Mouse (Mus musculus) hindbrain, embryonic 13.5 days (tissue): ENCODE measurements around the gene 4930404N11Rik. TPM values are rescaled to one million over a fixed set of nuclear protein-coding genes. Genes with fewer than 3 reads are reported as not detected.

Source experiments
- ATAC-seq: fragments of 200-750 bp; cut with Nextera tagmentation; 2 replicates; pipeline ENCODE4 v1.8.0; 2017; ENCODE audit warnings: moderate TSS enrichment; ENCODE audit not compliant: low FRiP score
- H3K27ac ChIP-seq: fragments of 300-500 bp; sonication (generic); 2 replicates; pipeline ENCODE4 v1.5.1; 2015; ENCODE audit warnings: inconsistent platforms, mild to moderate bottlenecking, moderate library complexity
- H3K27me3 ChIP-seq: fragments of 300-500 bp; sonication (generic); 2 replicates; pipeline ENCODE4 v1.6.1; 2015; ENCODE audit warnings: mild to moderate bottlenecking, inconsistent platforms
- H3K36me3 ChIP-seq: fragments of 300-500 bp; sonication (generic); 2 replicates; pipeline ENCODE4 v1.6.1; 2015; ENCODE audit warnings: mild to moderate bottlenecking, inconsistent platforms
- H3K4me1 ChIP-seq: fragments of 300-500 bp; sonication (generic); replicated peaks from 2 replicates; pipeline ENCODE4 v1.6.1; 2015; ENCODE audit warnings: inconsistent platforms
- H3K4me2 ChIP-seq: fragments of 300-500 bp; sonication (generic); 2 replicates; pipeline ENCODE4 v1.6.1; 2015; ENCODE audit warnings: inconsistent platforms, mild to moderate bottlenecking, moderate library complexity
- H3K4me3 ChIP-seq: fragments of 300-500 bp; sonication (generic); 2 replicates; pipeline ENCODE4 v1.5.1; 2015; ENCODE audit warnings: mild to moderate bottlenecking, inconsistent platforms
- H3K9ac ChIP-seq: fragments of 300-500 bp; sonication (generic); 2 replicates; pipeline ENCODE4 v1.6.1; 2015; ENCODE audit warnings: mild to moderate bottlenecking, inconsistent platforms
- H3K9me3 ChIP-seq: fragments of 300-500 bp; sonication (generic); 2 replicates; pipeline ENCODE4 v1.6.1; 2016; ENCODE audit warnings: inconsistent platforms
- WGBS: fragments of 180-500 bp; shearing (Covaris S2); methylation state at CpG from one replicate; pipeline ENCODE4 v1.1.7; 2015; 5-methylcytosine and 5-hydroxymethylcytosine counted together
- polyA plus RNA-seq: library from polyadenylated mRNA; unstranded; fragments of >200 nt; fragmentation: Nextera tagmentation; extraction: Ambion mirVana; gene quantifications from 2 replicates; pipeline ENCODE4 v1.2.1, GENCODE M21; 2015

4930404N11Rik gene
- 1.0 and 1.1 TPM in 2 replicates for polyA plus RNA-seq

- H3K4me3 ChIP-seq = peak within 1 kb of the TSS; percentile 30; the same call in 1 of the 2 replicates
- H3K27ac ChIP-seq = peak within 1 kb of the TSS; percentile 26; the same call in 1 of the 2 replicates
Measured at GRCm38 (mm10) chr10:81365672-81366476, at the start of gene 4930404N11Rik. 4930404N11Rik (minus strand) TSS chr10:81365816.

GRCm38 (mm10) chr10:81415146-81415545, 49.5 kb upstream of the 4930404N11Rik start:
- WGBS = 82% methylated on average over 5 of the region's 5 CpGs

More at GRCm38 (mm10) chr10:81365672-81366476, at the start of gene 4930404N11Rik:
- Histone ChIP-seq H3K4me1 (peaks cover 42% of the 10 kb centered on the region), H3K9me3 (no peaks in the 10 kb centered on the region), H3K4me2 (peak within 1 kb of the TSS; percentile 52), H3K27me3 (peaks cover 34% of the 10 kb centered on the region), H3K9ac (peak within 1 kb of the TSS; percentile 63), H3K36me3 (peaks cover 65% of the 10 kb centered on the region)
- no peak; the same call in 1 of the 2 replicates for ATAC-seq
- 18% methylated on average over 12 of the region's 12 CpGs for WGBS

GRCm38 (mm10) chr10:81414682-81415081, 49.1 kb upstream of the 4930404N11Rik start:
- no peaks in the 10 kb centered on the region for H3K9me3 ChIP-seq
- H3K9ac ChIP-seq = peak overlapping the region; percentile 56; the same call in 1 of the 2 replicates
- H3K27me3 ChIP-seq = 0 out of 2 replicates have a peak, but pooled peaks cover 8% of the 10 kb centered on the region
- H3K4me3 ChIP-seq = no peak overlapping the region
- H3K27ac ChIP-seq = no peak overlapping the region
- H3K4me2 ChIP-seq = no peak overlapping the region; the same call in 1 of the 2 replicates
- H3K36me3 ChIP-seq = peaks cover 11% of the 10 kb centered on the region
- peaks cover 94% of the 10 kb centered on the region for H3K4me1 ChIP-seq
- ATAC-seq = no peak

More at GRCm38 (mm10) chr10:81415146-81415545, 49.5 kb upstream of the 4930404N11Rik start:
- Histone ChIP-seq H3K4me3 (no peak overlapping the region), H3K9ac (no peak overlapping the region; the same call in 1 of the 2 replicates), H3K4me1 (peaks cover 89% of the 10 kb centered on the region), H3K9me3 (no peaks in the 10 kb centered on the region), H3K36me3 (peaks cover 15% of the 10 kb centered on the region), H3K27me3 (0 out of 2 replicates have a peak, but pooled peaks cover 8% of the 10 kb centered on the region), H3K27ac (peak overlapping the region; percentile 15; the same call in 1 of the 2 replicates), H3K4me2 (no peak overlapping the region)
- no peak for ATAC-seq

GRCm38 (mm10) chr10:81413310-81414261, 48.0 kb upstream of the 4930404N11Rik start:
- no peak for ATAC-seq

GRCm38 (mm10) chr10:81412586-81413309, 47.1 kb upstream of the 4930404N11Rik start:
- WGBS = 79% methylated on average over 16 of the region's 16 CpGs
- H3K9ac ChIP-seq = no peak overlapping the region
- H3K36me3 ChIP-seq = peaks cover 19% of the 10 kb centered on the region
- peak overlapping the region; percentile 77 for H3K27ac ChIP-seq
- ATAC-seq = no peak
- H3K4me2 ChIP-seq = no peak overlapping the region
- H3K4me1 ChIP-seq = peaks cover 99% of the 10 kb centered on the region
- H3K9me3 ChIP-seq = no peaks in the 10 kb centered on the region
- H3K27me3 ChIP-seq = peaks cover 21% of the 10 kb centered on the region
- H3K4me3 ChIP-seq = no peak overlapping the region

More at GRCm38 (mm10) chr10:81413310-81414261, 48.0 kb upstream of the 4930404N11Rik start:
- Histone ChIP-seq H3K27me3 (peaks cover 15% of the 10 kb centered on the region), H3K27ac (no peak overlapping the region), H3K9me3 (no peaks in the 10 kb centered on the region), H3K4me3 (no peak overlapping the region), H3K4me2 (peak overlapping the region; percentile 36), H3K4me1 (peaks cover 99% of the 10 kb centered on the region), H3K9ac (peak overlapping the region; percentile 56; the same call in 1 of the 2 replicates), H3K36me3 (peaks cover 11% of the 10 kb centered on the region)
- 24% methylated on average over 26 of the region's 26 CpGs for WGBS

- H3K4me1 ChIP-seq = peaks cover 99% of the 10 kb centered on the region
- peaks cover 26% of the 10 kb centered on the region for H3K27me3 ChIP-seq
- H3K4me2 ChIP-seq = peak overlapping the region; percentile 13; the same call in 1 of the 2 replicates
- H3K4me3 ChIP-seq = no peak overlapping the region
- peak overlapping the region; percentile 10; the same call in 1 of the 2 replicates for H3K9ac ChIP-seq
- H3K27ac ChIP-seq = peak overlapping the region; percentile 77
- H3K36me3 ChIP-seq = peaks cover 28% of the 10 kb centered on the region
- WGBS = 55% methylated on average over 18 of the region's 18 CpGs
- ATAC-seq = 0 out of 2 replicates have a peak, but pooled peaks have one; percentile 4
- H3K9me3 ChIP-seq = no peaks in the 10 kb centered on the region
Measured at GRCm38 (mm10) chr10:81411471-81412400, 46.1 kb upstream of the 4930404N11Rik start.

GRCm38 (mm10) chr10:81410981-81411380, 45.4 kb upstream of the 4930404N11Rik start:
- WGBS = 74% methylated on average over 9 of the region's 9 CpGs
- Histone ChIP-seq H3K4me2 (no peak overlapping the region), H3K9me3 (no peaks in the 10 kb centered on the region), H3K27me3 (peaks cover 34% of the 10 kb centered on the region), H3K27ac (peak overlapping the region; percentile 77), H3K9ac (no peak overlapping the region), H3K36me3 (peaks cover 36% of the 10 kb centered on the region), H3K4me3 (no peak overlapping the region), H3K4me1 (peaks cover 99% of the 10 kb centered on the region)
- no peak for ATAC-seq

- Histone ChIP-seq H3K4me1 (peaks cover 94% of the 10 kb centered on the region), H3K9ac (no peak overlapping the region; the same call in 1 of the 2 replicates), H3K9me3 (no peaks in the 10 kb centered on the region), H3K27me3 (peaks cover 40% of the 10 kb centered on the region), H3K36me3 (peaks cover 42% of the 10 kb centered on the region), H3K27ac (peak overlapping the region; percentile 77), H3K4me3 (no peak overlapping the region), H3K4me2 (no peak overlapping the region)
- no peak for ATAC-seq
- 72% methylated on average over 4 of the region's 4 CpGs for WGBS
Measured at GRCm38 (mm10) chr10:81410350-81410749, 44.7 kb upstream of the 4930404N11Rik start.

- no peaks in the 10 kb centered on the region for H3K9me3 ChIP-seq
- no peak overlapping the region for H3K27ac ChIP-seq
- H3K4me3 ChIP-seq = no peak overlapping the region
- ATAC-seq = no peak
- peaks cover 47% of the 10 kb centered on the region for H3K27me3 ChIP-seq
- peaks cover 88% of the 10 kb centered on the region for H3K4me1 ChIP-seq
- H3K9ac ChIP-seq = no peak overlapping the region
- 13% methylated on average over 8 of the region's 8 CpGs for WGBS
- peaks cover 50% of the 10 kb centered on the region for H3K36me3 ChIP-seq
- H3K4me2 ChIP-seq = 0 out of 2 replicates have a peak overlapping the region, but pooled peaks have one; percentile 4
Measured at GRCm38 (mm10) chr10:81409330-81409729, 43.7 kb upstream of the 4930404N11Rik start.

- H3K27me3 ChIP-seq = peaks cover 47% of the 10 kb centered on the region
- H3K27ac ChIP-seq = peak overlapping the region; percentile 9; the same call in 1 of the 2 replicates
- no peak for ATAC-seq
- 14% methylated on average over 9 of the region's 9 CpGs for WGBS
- H3K4me1 ChIP-seq = peaks cover 86% of the 10 kb centered on the region
- no peak overlapping the region for H3K4me3 ChIP-seq
- H3K9ac ChIP-seq = no peak overlapping the region
- peaks cover 50% of the 10 kb centered on the region for H3K36me3 ChIP-seq
- no peak overlapping the region for H3K4me2 ChIP-seq
- no peaks in the 10 kb centered on the region for H3K9me3 ChIP-seq
Measured at GRCm38 (mm10) chr10:81408871-81409291, 43.3 kb upstream of the 4930404N11Rik start.
